Mouse (Mus musculus) monocyte, adult 2 months (primary cell): ENCODE results near the gene Ggt1.
"Not testable (repeated sequence)": the region's sequence is repeated elsewhere in the genome, so short reads cannot be mapped to it uniquely, and the experiment has no call there.

Experiments
- DNase-seq, 2 experiments: peaks; one replicate each; pipeline ENCODE4 v3.0.0; 2022; ENCODE audit warnings: low spot score in 2 of 2, low read depth in 1 of 2

The Ggt1 gene

GRCm38 (mm10) chr10:75549886-75550285, 11.5 kb upstream of the Ggt1 start:
- no peak for DNase-seq

GRCm38 (mm10) chr10:75551175-75551574, 10.2 kb upstream of the Ggt1 start:
- no peak for DNase-seq

- DNase-seq = no peak
Measured at GRCm38 (mm10) chr10:75552106-75552505, 9.3 kb upstream of the Ggt1 start.

DNA sequence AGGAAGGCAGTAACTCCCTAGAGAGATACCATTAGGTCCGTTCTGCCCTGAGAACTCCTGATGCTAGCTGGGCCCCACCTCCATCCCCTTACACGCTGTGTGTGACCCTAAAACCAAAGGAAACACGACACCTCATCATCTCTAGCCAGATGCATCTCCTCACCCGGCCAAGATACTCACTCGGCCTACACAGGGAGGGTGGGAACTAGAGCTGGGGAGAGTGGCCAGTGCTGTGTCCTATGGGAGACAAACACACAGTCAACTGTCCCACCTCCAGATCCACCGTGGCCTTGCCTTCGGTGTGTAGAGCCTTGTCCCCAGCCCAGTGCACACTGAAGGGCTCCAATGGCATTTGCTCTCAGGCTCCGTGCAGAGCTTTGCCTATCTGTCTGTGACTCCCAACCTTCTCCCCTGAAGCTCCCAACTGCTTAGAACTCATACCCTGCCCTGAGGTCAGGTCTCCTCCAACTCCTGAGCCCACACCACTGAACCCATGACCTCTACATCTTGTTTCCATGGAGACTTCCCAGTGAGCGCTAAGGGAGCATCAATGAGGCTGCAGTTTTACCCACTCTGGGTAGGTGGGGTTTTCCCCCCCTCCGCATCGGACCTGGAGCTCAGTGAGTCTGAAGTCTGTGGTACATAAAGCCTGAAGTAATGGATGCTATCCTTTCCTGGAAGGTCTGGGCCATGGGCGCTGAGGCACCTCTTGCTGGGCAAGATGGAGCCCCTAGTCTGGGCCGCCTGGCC, 8.5 kb upstream of the Ggt1 start:
- no peak for DNase-seq

GRCm38 (mm10) chr10:75554090-75554489, 7.3 kb upstream of the Ggt1 start:
- no peak for DNase-seq

- DNase-seq = no peak
Measured at GRCm38 (mm10) chr10:75555557-75555956, 5.8 kb upstream of the Ggt1 start.

DNA sequence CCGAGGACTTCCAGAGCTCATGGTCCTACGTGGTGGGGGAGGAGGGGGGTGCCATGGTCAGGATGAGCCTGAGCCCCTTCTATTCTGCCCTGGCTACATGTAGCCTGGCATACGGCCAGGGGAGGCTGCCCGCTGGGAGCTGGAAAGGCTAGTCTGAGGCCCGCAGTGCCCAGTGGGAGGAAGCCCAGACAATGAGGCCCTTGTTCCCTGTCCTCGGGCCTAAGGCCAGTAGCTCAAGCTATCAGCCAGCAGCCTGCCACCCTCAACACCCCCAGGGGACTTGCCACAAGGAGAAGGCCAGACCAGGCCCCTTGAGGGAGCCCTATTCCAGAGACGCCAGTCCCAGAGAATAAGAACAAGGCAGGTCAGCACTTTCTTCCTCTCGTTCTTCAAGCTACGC, 5.4 kb upstream of the Ggt1 start:
- DNase-seq = no peak

DNA sequence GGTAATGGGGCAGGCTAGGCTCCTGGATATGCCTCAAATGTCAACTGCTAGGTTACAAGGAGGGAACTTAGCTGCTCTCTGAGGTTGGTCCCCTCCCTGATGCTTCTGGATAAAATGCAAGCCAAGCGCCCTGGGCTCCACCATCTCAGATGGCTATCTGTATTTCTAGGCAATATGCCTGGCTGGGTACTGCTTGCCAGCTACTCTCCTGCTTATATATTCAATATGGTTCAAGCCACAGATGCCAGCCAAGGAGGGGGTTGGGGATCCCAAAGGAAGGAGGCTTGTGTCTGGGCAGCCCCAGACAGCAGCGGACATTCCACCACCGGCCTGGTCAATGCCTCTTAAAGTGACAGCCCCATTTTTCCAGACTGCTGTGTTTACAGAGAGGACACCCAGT, 2.9 kb upstream of the Ggt1 start:
- no peak for DNase-seq

GRCm38 (mm10) chr10:75559041-75559675, 2.2 kb upstream of the Ggt1 start:
- DNase-seq = no peak

DNA sequence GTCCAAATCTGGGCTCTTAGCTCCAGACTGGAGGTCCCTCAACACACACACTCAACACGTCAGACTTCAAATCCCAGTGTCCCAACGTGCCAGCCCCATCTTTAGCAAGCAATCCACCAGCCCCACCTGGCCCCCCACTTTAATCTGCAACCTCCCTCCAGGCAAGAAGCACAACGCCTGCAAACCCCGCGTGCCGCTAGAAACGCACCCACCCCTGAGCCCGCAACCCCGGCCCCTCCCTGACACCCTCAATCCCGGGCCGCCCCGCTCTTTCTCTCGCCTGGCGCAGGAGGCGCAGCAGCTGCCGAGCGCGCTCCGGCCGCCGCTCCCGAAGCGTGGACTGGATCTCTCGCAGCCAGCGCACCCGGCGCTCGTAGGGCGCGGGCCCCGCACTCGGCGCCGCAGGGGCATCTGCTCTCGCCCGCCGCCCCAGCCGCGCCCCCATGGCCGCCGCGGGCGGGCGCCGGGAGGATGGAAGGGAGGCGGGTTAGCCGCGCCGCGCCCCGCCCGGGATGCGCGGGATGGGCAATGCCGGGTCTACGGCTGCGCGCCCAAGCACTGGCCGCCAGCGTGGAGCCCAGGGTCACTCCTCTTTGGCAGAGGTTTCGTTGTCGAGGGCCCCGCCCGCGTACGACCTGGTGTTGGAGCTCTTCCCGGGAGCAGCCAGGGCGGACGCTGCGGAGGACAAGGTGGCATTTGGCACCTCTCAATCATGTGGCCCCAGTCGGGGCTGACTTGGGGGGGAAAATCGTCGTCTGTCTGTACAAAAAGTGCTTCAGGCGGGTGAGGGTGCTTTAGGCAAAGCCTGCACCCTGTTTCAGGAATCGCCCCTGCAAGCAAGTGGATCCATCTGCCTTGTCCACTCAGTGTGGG, 1.5 kb upstream of the Ggt1 start, which contains the start of gene Lrrc75b:
Gene Lrrc75b, minus strand, starts transcription at position 655 of the 873 bp plus-strand sequence.
- DNase-seq = no peak

- DNase-seq = no peak
Measured at GRCm38 (mm10) chr10:75560549-75560899, 880 bp upstream of the Ggt1 start.

DNA sequence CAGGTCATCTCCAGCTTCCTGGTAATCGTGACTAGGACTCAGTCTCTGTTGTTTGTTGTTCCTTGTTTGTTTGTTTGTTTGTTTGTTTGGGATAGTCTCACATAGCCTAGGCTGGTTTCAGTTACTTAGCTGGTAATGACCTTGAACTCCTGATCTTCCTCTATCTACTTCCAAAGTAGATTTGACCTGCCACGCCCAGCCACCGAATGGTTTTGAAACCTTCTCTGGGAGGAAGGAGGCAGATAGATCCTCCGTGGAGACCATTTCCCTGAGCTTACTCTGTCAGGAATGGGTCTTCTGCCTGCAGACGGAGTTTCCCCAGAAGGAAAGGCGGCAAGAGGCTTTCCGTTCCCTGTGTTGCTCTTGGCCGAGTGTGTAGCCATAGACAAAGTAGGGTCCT, 1.2 kb downstream of the Ggt1 start:
- no peak for DNase-seq

GRCm38 (mm10) chr10:75564687-75565265, 3.4 kb downstream of the Ggt1 start:
- DNase-seq = no peak

- DNase-seq = no peak
Measured at GRCm38 (mm10) chr10:75565436-75565835, 4.0 kb downstream of the Ggt1 start.

DNA sequence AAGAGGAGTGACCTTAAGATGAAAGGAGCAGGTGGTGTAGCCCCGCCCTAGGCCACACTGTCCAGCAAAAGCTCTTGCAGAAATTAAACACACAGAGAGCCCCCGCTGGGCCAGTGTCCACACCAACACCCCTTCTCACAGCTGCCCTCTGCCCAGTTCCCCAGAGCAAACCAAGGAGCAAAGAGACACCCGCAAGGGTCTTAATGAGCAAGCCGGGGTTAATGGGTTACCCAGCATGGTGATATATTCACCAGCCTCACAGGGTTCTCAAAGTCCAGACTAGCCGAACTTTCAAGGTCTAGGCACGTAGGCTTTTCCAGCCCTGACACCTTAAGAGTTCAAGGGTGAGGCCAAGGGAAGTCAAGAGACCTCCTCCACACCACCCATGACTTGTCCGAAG, 4.5 kb downstream of the Ggt1 start:
- no peak for DNase-seq

DNA sequence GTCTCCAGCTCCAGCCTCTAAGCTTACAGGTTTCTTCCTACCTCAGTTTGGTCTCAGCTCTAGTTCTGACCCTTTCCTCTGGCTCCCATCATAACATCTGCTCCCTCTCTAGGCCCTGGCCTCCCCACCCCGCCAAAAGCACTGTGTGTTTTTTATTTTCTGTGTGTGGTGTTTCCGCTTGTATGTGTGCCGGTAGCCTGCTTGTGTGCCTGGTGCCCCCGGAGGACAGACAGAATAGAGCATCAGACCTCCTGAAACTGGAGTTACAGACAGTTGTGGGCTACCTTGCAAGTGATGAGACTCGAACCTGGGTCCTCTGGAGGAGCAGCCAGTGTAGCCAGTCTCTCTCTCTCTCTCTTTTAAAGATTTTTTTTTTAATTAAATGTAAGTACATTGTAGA, 4.9 kb downstream of the Ggt1 start:
- no peak for DNase-seq

- DNase-seq = not testable (repeated sequence)
Measured at GRCm38 (mm10) chr10:75566765-75567164, 5.4 kb downstream of the Ggt1 start.

- no peak for DNase-seq
Measured at GRCm38 (mm10) chr10:75568029-75568428, 6.6 kb downstream of the Ggt1 start.

DNA sequence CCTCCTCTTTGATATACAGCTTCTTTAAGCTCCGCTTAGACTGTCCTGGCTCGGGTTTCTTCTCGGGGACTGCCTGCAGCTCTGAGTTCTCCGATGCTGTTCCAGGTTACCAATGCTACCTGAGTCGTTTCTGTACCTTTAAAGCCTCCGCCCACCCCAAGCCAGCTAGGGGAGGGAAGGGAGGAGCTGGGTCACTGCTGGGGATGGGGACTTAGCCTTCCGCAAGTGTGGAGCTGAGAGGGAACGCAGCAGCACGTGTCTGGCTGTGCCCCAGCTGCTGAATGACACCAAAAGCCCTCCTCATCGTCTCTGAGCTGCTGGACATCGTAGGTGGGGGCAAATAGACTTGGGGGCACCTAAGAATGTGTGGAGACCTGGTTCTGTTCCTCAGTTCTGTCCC, 7.0 kb downstream of the Ggt1 start:
- no peak for DNase-seq

DNA sequence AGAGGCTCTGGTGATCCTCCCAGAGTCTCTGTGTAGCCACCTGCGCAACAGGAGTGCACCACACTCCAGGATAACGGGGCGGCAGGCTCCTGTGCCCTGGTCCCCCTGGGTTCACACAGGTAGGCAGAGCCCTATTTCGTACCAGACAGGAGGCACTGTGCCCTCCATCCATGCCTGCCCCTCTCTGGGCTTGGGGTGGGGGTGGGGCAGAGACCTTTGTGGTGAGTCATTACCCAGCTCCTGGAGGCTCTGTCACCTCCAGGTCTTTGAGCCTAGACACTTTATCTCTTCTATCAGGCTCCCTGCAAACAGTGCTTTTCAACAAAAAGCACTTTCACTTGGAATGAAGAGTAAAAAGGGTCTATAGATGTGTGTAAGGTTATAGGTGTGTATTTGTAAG, 7.4 kb downstream of the Ggt1 start:
- DNase-seq = no peak

DNA sequence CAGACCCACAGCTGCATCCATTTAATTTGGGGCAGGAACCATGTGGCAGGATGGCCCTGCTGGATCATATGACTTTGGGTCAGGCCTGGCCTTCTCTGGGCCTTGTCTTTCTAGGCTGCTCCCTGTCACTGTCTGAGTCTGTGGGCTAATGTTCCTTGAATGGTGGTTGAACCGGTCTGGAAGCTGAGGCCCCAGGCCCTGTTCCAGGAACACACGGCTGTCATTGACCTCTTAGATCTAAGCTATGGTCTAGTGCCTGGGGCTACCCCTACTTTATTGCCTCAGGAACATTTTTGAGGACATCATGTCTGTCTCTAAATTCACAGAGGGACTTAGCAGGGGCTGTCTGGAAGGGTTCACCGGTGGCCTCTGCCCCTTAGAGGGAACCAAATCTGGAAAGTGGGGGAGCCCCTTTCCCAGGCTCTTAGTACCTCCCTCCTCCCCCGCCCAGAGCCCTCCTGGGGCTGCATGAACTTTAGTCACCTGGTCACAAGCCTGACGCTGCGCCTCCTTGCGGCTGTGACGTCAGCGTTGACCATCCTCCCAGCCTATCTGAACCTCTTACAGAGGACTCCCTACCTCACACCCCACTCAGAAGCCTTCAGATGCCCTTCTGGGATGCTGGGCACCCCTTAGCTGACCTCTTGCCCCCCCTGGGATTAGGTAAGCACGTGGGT, 9.7 kb downstream of the Ggt1 start:
- DNase-seq = no peak
